Mouse (Mus musculus) brain, embryonic 14.5 days (tissue): Measurements from ENCODE around the gene Prss32. TPM values are rescaled to one million over a fixed set of nuclear protein-coding genes. Genes with fewer than 3 reads are reported as not detected.

Experiments
- DNase-seq: peaks from one replicate; pipeline ENCODE4 v3.0.0-alpha.2; 2011; ENCODE audit warnings: low read depth
- CTCF ChIP-seq: fragments of 200-500 bp; IDR thresholded peaks from 2 replicates; pipeline ENCODE4 v1.5.1; 2012; ENCODE audit warnings: inconsistent platforms, mild to moderate bottlenecking, moderate library complexity, borderline replicate concordance; ENCODE audit not compliant: insufficient read depth, insufficient read length; ENCODE audit errors: extremely low read depth
- POLR2A ChIP-seq: fragments of 200-500 bp; IDR thresholded peaks from 2 replicates; pipeline ENCODE4 v1.6.1; 2012; ENCODE audit warnings: mild to moderate bottlenecking, inconsistent platforms, borderline replicate concordance; ENCODE audit not compliant: poor library complexity, insufficient read depth, insufficient read length, severe bottlenecking; ENCODE audit errors: extremely low read depth
- polyA plus RNA-seq: library from polyadenylated mRNA; depleted of rRNA; stranded (reverse); fragments of >200 nt; gene quantifications from 2 replicates; pipeline ENCODE4 v1.2.3, GENCODE M21; 2012; rRNA removed

Prss32 gene
- 0.04 and 0.24 TPM in 2 replicates for polyA plus RNA-seq

- DNase-seq, result peak; percentile 45
- no peak for TF ChIP-seq POLR2A
- TF ChIP-seq CTCF, result peak; percentile 66
Measured at GRCm38 (mm10) chr17:23843812-23844273, at the start of gene Prss32, which contains the start of gene Prss41. Gene Prss32, plus strand, starts transcription at chr17:23843855. Gene Prss41, minus strand, starts transcription at chr17:23844172.

GRCm38 (mm10) chr17:23795323-23795722 lies 48.3 kb upstream of the Prss32 start:
- no peak for TF ChIP-seq POLR2A
- no peak for TF ChIP-seq CTCF
- no peak for DNase-seq

GRCm38 (mm10) chr17:23797316-23797715 lies 46.3 kb upstream of the Prss32 start:
- TF ChIP-seq POLR2A (no peak), CTCF (no peak)
- no peak for DNase-seq

GRCm38 (mm10) chr17:23801627-23802026 lies 42.0 kb upstream of the Prss32 start:
- no peak for TF ChIP-seq POLR2A
- TF ChIP-seq CTCF, result no peak
- DNase-seq, result no peak

DNA sequence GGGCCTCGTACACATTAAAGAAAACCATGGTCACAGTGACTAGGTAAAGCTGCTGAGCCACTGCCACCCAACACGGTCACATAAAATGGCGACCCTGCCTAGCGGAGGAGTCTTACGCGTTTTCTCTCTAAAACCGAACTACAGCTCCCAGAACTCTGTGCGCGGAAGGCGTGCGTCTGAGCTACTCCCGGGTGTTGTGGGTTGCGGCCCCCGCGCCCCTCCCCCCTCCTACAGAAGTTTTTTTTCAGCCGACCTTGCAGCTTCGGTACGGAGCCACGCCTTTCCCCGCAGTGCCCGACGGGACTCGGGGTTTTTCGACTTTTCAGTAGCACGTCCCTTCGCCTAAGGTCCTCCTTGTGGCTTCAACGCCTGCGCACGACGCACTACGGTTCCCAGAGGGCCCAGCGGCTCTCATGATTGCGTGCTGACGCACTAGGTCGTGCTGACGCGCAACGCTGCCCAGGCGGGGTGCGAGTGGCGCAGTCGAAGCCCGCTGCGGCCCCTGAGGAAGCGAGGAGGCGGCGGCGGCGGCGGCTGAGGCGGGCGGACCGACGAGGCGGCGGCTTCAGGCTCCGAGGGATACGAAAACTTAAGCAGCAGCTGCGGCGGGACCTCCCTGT lies 40.8 kb upstream of the Prss32 start:
- peak; percentile 100 for DNase-seq
- TF ChIP-seq CTCF (no peak), POLR2A (peak; percentile 94)

GRCm38 (mm10) chr17:23803366-23804041 lies 40.2 kb upstream of the Prss32 start:
- DNase-seq, result peak; percentile 94

GRCm38 (mm10) chr17:23804426-23805085 lies 39.1 kb upstream of the Prss32 start:
- no peak for DNase-seq
- no peak for TF ChIP-seq POLR2A
- TF ChIP-seq CTCF, result no peak

More at GRCm38 (mm10) chr17:23803366-23804041, 40.2 kb upstream of the Prss32 start:
- TF ChIP-seq CTCF (no peak), POLR2A (no peak)

GRCm38 (mm10) chr17:23806867-23807266 lies 36.8 kb upstream of the Prss32 start:
- TF ChIP-seq POLR2A (no peak), CTCF (no peak)
- no peak for DNase-seq

DNA sequence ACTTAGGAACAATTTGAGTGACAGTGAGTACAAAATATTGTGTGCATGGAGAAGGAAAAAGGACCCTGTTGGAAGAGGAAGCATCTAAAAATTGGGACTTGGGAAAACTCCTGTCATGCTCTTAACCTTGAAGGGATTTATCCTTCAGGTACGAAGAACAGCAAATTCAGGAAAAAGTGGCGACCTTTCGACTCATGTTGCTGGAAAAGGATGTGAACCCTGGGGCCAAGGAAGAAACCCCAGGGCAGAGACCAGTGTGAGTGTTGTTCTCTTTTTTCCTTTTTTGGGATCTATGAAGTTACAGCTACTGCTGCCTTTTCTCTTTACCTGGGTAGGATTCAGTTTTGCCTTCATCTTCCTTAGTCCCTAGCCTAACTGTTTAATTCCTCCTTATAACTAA lies 35.7 kb upstream of the Prss32 start:
- no peak for DNase-seq
- TF ChIP-seq POLR2A (no peak), CTCF (no peak)

- TF ChIP-seq CTCF, result no peak
- TF ChIP-seq POLR2A, result no peak
Measured at GRCm38 (mm10) chr17:23815641-23816040, 28.0 kb upstream of the Prss32 start.

DNA sequence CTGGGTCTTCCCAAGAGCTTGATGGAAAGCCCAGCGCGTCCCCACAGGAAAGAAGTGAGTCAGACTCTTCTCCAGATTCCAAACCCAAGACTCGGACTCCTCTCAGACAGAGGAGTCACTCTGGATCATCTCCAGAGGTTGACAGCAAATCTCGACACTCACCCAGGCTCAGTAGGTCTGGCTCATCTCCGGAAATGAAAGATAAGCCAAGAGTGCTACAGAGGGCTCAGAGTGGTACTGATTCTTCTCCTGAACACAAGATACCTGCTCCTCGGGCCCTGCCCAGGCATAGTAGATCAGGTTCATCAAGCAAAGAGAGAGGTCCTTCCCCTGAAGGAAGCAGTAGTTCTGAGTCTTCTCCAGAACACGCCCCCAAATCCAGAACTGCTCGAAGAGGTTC lies 25.1 kb upstream of the Prss32 start:
- DNase-seq, result no peak

More at GRCm38 (mm10) chr17:23815641-23816040, 28.0 kb upstream of the Prss32 start:
- DNase-seq, result no peak

GRCm38 (mm10) chr17:23819235-23819634 lies 24.4 kb upstream of the Prss32 start:
- no peak for DNase-seq
- TF ChIP-seq CTCF, result no peak
- no peak for TF ChIP-seq POLR2A

More for the DNA sequence above, 25.1 kb upstream of the Prss32 start:
- TF ChIP-seq CTCF, result no peak
- TF ChIP-seq POLR2A, result no peak

- DNase-seq, result no peak
Measured at GRCm38 (mm10) chr17:23820731-23821130, 22.9 kb upstream of the Prss32 start.

More at GRCm38 (mm10) chr17:23820731-23821130, 22.9 kb upstream of the Prss32 start:
- TF ChIP-seq CTCF (no peak), POLR2A (no peak)
